Mouse (Mus musculus) kidney, embryonic 16.5 days (tissue): ENCODE data around the gene Gins2. TPM values are rescaled to one million over a fixed set of nuclear protein-coding genes. Genes with fewer than 3 reads are reported as not detected.

ENCODE experiments used
- ATAC-seq: fragments of 200-750 bp; cut with Nextera tagmentation; 2 replicates; pipeline ENCODE4 v1.8.0; 2017; ENCODE audit warnings: moderate TSS enrichment; ENCODE audit not compliant: low FRiP score, low TSS enrichment
- H3K27ac ChIP-seq: fragments of 300-500 bp; sonication (generic); 2 replicates; pipeline ENCODE4 v1.5.1; 2014; ENCODE audit warnings: low read length
- H3K27me3 ChIP-seq: fragments of 300-500 bp; sonication (generic); 2 replicates; pipeline ENCODE4 v1.6.1; 2014; ENCODE audit warnings: low read length, control low read depth, mixed read lengths; ENCODE audit not compliant: insufficient read depth
- H3K36me3 ChIP-seq: fragments of 300-500 bp; sonication (generic); 2 replicates; pipeline ENCODE4 v1.6.1; 2014; ENCODE audit warnings: low read length, control low read depth, mixed read lengths; ENCODE audit not compliant: insufficient read depth
- H3K4me1 ChIP-seq: fragments of 300-500 bp; sonication (generic); 2 replicates; pipeline ENCODE4 v1.6.1; 2014; ENCODE audit warnings: low read length, control low read depth, mixed read lengths; ENCODE audit not compliant: insufficient read depth
- H3K4me2 ChIP-seq: fragments of 300-500 bp; sonication (generic); replicated peaks from 2 replicates; pipeline ENCODE4 v1.6.1; 2014; ENCODE audit warnings: low read depth, low read length
- H3K4me3 ChIP-seq: fragments of 300-500 bp; sonication (generic); 2 replicates; pipeline ENCODE4 v1.5.1; 2014; ENCODE audit warnings: mild to moderate bottlenecking, low read length
- H3K9ac ChIP-seq: fragments of 300-500 bp; sonication (generic); replicated peaks from 2 replicates; pipeline ENCODE4 v1.6.1; 2014; ENCODE audit warnings: low read length
- H3K9me3 ChIP-seq: fragments of 300-500 bp; sonication (generic); 2 replicates; pipeline ENCODE4 v1.6.1; 2016; ENCODE audit warnings: low read length, control low read depth
- WGBS: fragments of 180-500 bp; shearing (Covaris S2); extraction: QIAGEN DNeasy Blood & Tissue Kit; methylation state at CpG from one replicate; pipeline ENCODE4 v1.1.7; 2014; 5-methylcytosine and 5-hydroxymethylcytosine counted together
- polyA plus RNA-seq: library from polyadenylated mRNA; unstranded; fragments of >200 nt; fragmentation: Nextera tagmentation; extraction: Ambion mirVana; gene quantifications from 2 replicates; pipeline ENCODE4 v1.2.1, GENCODE M21; 2015

Gins2 gene
- polyA plus RNA-seq, 1 experiment from 2014 or later: 114 TPM

GRCm38 (mm10) chr8:120560535-120560934 is 28.6 kb downstream of the Gins2 start:
- WGBS: 72% methylated on average over 5 of the region's 5 CpGs
- ATAC-seq: no peak
- Histone ChIP-seq H3K4me1 (peaks cover 90% of the 10 kb centered on the region), H3K9me3 (no peaks in the 10 kb centered on the region), H3K4me3 (no peak overlapping the region), H3K36me3 (no peaks in the 10 kb centered on the region), H3K27me3 (no peaks in the 10 kb centered on the region), H3K9ac (0 out of 2 replicates have a peak overlapping the region, but pooled peaks have one; percentile 15), H3K4me2 (no peak overlapping the region), H3K27ac (no peak overlapping the region)

GRCm38 (mm10) chr8:120559654-120560053 is 29.4 kb downstream of the Gins2 start:
- ATAC-seq: no peak
- WGBS: 43% methylated on average over 11 of the region's 11 CpGs
- Histone ChIP-seq H3K27ac (no peak overlapping the region), H3K9me3 (no peaks in the 10 kb centered on the region), H3K4me1 (peaks cover 84% of the 10 kb centered on the region), H3K36me3 (peaks cover 2% of the 10 kb centered on the region; the same call in 1 of the 2 replicates), H3K27me3 (no peaks in the 10 kb centered on the region), H3K4me2 (no peak overlapping the region), H3K4me3 (no peak overlapping the region), H3K9ac (0 out of 2 replicates have a peak overlapping the region, but pooled peaks have one; percentile 15)

DNA sequence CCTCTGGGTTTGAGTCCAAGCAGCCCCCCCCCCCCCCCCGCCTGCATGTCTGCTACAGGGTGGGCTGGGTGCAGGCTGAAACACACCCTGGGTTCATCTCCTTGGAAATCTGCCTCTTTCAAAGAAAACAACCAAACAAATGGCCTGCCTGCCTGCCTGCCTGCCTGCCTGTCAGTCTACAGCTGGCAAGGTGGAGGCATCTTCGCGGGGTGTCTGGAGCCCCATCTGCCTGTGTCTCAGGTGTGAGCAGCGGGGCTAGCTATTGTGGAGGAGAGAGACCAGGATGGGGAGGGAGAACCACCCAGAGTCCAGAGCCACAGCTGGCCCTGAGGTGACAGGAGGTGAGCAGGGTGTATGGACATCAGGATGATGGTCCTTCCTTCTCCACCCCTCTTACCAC is 30.9 kb downstream of the Gins2 start:
- Histone ChIP-seq H3K27me3 (no peaks in the 10 kb centered on the region), H3K9me3 (no peaks in the 10 kb centered on the region), H3K4me2 (no peak overlapping the region), H3K4me3 (no peak overlapping the region), H3K27ac (no peak overlapping the region), H3K9ac (no peak overlapping the region), H3K36me3 (peaks cover 7% of the 10 kb centered on the region; the same call in 1 of the 2 replicates), H3K4me1 (peaks cover 69% of the 10 kb centered on the region)
- WGBS: 68% methylated on average over 4 of the region's 4 CpGs
- ATAC-seq: no peak

GRCm38 (mm10) chr8:120557170-120557965 is 31.7 kb downstream of the Gins2 start:
- H3K27me3 ChIP-seq: no peaks in the 10 kb centered on the region
- H3K9ac ChIP-seq: no peak overlapping the region
- no peak overlapping the region for H3K4me3 ChIP-seq
- 62% methylated on average over 15 of the region's 15 CpGs for WGBS
- peaks cover 7% of the 10 kb centered on the region; the same call in 1 of the 2 replicates for H3K36me3 ChIP-seq
- ATAC-seq: no peak
- peaks cover 65% of the 10 kb centered on the region for H3K4me1 ChIP-seq
- no peaks in the 10 kb centered on the region for H3K9me3 ChIP-seq
- no peak overlapping the region for H3K4me2 ChIP-seq
- no peak overlapping the region for H3K27ac ChIP-seq

GRCm38 (mm10) chr8:120556198-120556892 is 32.8 kb downstream of the Gins2 start:
- Histone ChIP-seq H3K4me1 (peaks cover 63% of the 10 kb centered on the region), H3K9me3 (no peaks in the 10 kb centered on the region), H3K27ac (no peak overlapping the region), H3K36me3 (peaks cover 7% of the 10 kb centered on the region; the same call in 1 of the 2 replicates), H3K27me3 (no peaks in the 10 kb centered on the region), H3K9ac (no peak overlapping the region; the same call in 1 of the 2 replicates), H3K4me2 (no peak overlapping the region), H3K4me3 (no peak overlapping the region)
- ATAC-seq: no peak
- WGBS: 64% methylated on average over 20 of the region's 20 CpGs

GRCm38 (mm10) chr8:120554466-120555039 is 34.6 kb downstream of the Gins2 start:
- H3K9me3 ChIP-seq: no peaks in the 10 kb centered on the region
- no peaks in the 10 kb centered on the region for H3K27me3 ChIP-seq
- H3K27ac ChIP-seq: no peak overlapping the region
- H3K4me2 ChIP-seq: no peak overlapping the region
- H3K4me3 ChIP-seq: no peak overlapping the region
- no peak for ATAC-seq
- H3K36me3 ChIP-seq: peaks cover 7% of the 10 kb centered on the region; the same call in 1 of the 2 replicates
- H3K4me1 ChIP-seq: peaks cover 65% of the 10 kb centered on the region
- WGBS: 91% methylated on average over 18 of the region's 18 CpGs
- H3K9ac ChIP-seq: no peak overlapping the region

DNA sequence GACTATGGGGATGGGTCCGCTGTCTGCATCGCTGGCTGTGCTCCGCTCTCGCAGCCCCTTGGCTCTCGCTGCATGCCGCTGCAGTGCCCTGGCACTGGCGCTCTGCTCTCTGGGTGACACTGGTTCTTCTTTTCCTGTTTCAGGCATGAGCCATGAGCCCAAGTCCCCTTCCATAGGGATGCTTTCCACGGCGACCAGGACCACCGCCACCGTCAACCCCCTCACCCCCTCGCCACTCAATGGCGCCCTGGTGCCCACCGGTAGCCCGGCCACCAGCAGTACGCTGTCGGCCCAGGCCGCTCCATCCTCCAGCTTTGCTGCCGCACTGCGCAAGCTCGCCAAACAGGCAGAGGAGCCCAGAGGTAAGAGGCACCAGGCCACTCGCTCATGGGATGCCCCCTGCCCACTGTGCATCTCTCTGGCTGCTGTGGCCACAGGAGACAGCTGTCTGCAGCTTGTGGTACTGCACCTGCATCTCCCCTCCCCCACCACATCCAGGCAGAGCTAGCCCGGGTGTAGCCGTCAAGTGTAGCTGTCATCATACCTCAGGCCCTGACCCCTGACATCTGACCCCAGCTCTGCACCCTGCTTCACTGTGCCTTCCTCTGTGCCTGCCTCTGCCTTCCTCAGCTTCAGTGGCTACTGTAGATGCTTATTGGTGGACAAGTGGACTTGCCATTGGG is 35.5 kb downstream of the Gins2 start:
- Histone ChIP-seq H3K9ac (no peak overlapping the region), H3K36me3 (peaks cover 7% of the 10 kb centered on the region; the same call in 1 of the 2 replicates), H3K27me3 (no peaks in the 10 kb centered on the region), H3K4me2 (no peak overlapping the region), H3K4me3 (no peak overlapping the region), H3K27ac (no peak overlapping the region), H3K9me3 (no peaks in the 10 kb centered on the region), H3K4me1 (peaks cover 65% of the 10 kb centered on the region)
- no peak for ATAC-seq
- 91% methylated on average over 21 of the region's 24 CpGs for WGBS

DNA sequence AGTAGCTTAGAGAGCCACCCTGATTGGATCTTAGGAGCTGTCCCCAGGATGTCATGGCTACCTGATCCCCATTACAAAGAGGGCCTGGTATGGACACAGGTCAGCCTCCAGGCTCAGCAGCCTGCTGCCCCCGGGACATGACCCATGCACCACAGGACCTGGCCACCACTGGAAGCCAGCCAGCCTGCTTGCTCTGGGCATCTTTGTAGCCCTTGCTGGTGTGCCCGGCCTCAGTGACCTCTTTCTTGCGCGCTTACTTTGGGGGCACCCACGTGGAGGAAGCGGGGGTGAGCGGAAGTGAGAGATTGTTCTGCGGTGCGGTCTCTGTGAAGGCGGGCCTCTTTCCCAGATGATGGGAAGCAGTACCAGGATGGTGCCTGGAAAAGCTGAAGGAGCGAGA is 36.6 kb downstream of the Gins2 start:
- no peak for ATAC-seq
- Histone ChIP-seq H3K36me3 (peaks cover 7% of the 10 kb centered on the region; the same call in 1 of the 2 replicates), H3K9me3 (no peaks in the 10 kb centered on the region), H3K4me1 (peaks cover 71% of the 10 kb centered on the region), H3K4me3 (no peak overlapping the region), H3K27ac (no peak overlapping the region), H3K27me3 (no peaks in the 10 kb centered on the region), H3K4me2 (no peak overlapping the region), H3K9ac (no peak overlapping the region)
- WGBS: 83% methylated on average over 11 of the region's 11 CpGs

GRCm38 (mm10) chr8:120551677-120551980 is 37.5 kb downstream of the Gins2 start:
- 92% methylated on average over 3 of the region's 3 CpGs for WGBS
- Histone ChIP-seq H3K9ac (no peak overlapping the region), H3K4me3 (no peak overlapping the region), H3K27ac (no peak overlapping the region), H3K27me3 (no peaks in the 10 kb centered on the region), H3K4me1 (peaks cover 71% of the 10 kb centered on the region), H3K9me3 (no peaks in the 10 kb centered on the region), H3K4me2 (no peak overlapping the region), H3K36me3 (peaks cover 7% of the 10 kb centered on the region; the same call in 1 of the 2 replicates)
- no peak for ATAC-seq
